Mouse (Mus musculus) liver, embryonic 14.5 days (tissue): ENCODE data around the gene Lekr1. TPM values are rescaled to one million over a fixed set of nuclear protein-coding genes. Genes with fewer than 3 reads are reported as not detected.

Experiments used
- ATAC-seq: fragments of 200-750 bp; cut with Nextera tagmentation; 2 replicates; pipeline ENCODE4 v1.8.0; 2017; ENCODE audit warnings: moderate number of reproducible peaks, mild to moderate bottlenecking, moderate library complexity; ENCODE audit not compliant: insufficient read depth
- DNase-seq, 3 experiments: peaks; one replicate each; pipeline ENCODE4 v3.0.0-alpha.2; 2012 to 2013; ENCODE audit warnings: low read depth in 3 of 3, low spot score in 3 of 3
- H3K27ac ChIP-seq: fragments of 300-500 bp; sonication (generic); 2 replicates; pipeline ENCODE4 v1.5.1; 2014; ENCODE audit warnings: moderate library complexity, mild to moderate bottlenecking, control low read depth, inconsistent platforms
- H3K27me3 ChIP-seq: fragments of 300-500 bp; sonication (generic); 2 replicates; pipeline ENCODE4 v1.6.1; 2014; ENCODE audit warnings: mild to moderate bottlenecking, low read length, moderate library complexity; ENCODE audit not compliant: control insufficient read depth, insufficient read depth
- H3K36me3 ChIP-seq: fragments of 300-500 bp; sonication (generic); replicated peaks from 2 replicates; pipeline ENCODE4 v1.6.1; 2014; ENCODE audit warnings: low read depth; ENCODE audit not compliant: control insufficient read depth, insufficient read depth
- H3K4me1 ChIP-seq, 2 experiments: fragments of 200-500 bp in 1 of 2; fragments of 300-500 bp in 1 of 2; sonication (generic) in 1 of 2; replicated peaks; 2 replicates each; pipeline ENCODE4 v1.6.1; 2012 to 2014; ENCODE audit warnings: antibody characterized with exemption in 1 of 2, inconsistent platforms in 1 of 2, low read length in 1 of 2; ENCODE audit not compliant: control insufficient read depth in 2 of 2, insufficient read depth in 2 of 2
- H3K4me2 ChIP-seq: fragments of 300-500 bp; sonication (generic); 2 replicates; pipeline ENCODE4 v1.6.1; 2014; ENCODE audit warnings: low read depth, mild to moderate bottlenecking, control low read depth, moderate library complexity
- H3K4me3 ChIP-seq, 2 experiments: fragments of 200-500 bp in 1 of 2; fragments of 300-500 bp in 1 of 2; sonication (generic) in 1 of 2; 2 replicates each; pipeline ENCODE4 v1.5.1; 2012 to 2014; ENCODE audit warnings: low read depth in 2 of 2, low read length in 2 of 2, mild to moderate bottlenecking in 2 of 2, control low read depth in 1 of 2, inconsistent platforms in 1 of 2, moderate library complexity in 1 of 2; ENCODE audit not compliant: insufficient read depth in 1 of 2
- H3K9ac ChIP-seq: fragments of 300-500 bp; sonication (generic); replicated peaks from 2 replicates; pipeline ENCODE4 v1.6.1; 2014; ENCODE audit warnings: mild to moderate bottlenecking, control low read depth, moderate library complexity
- H3K9me3 ChIP-seq: fragments of 300-500 bp; sonication (generic); 2 replicates; pipeline ENCODE4 v1.6.1; 2016; ENCODE audit warnings: low read length, mixed read lengths; ENCODE audit not compliant: control insufficient read depth
- CTCF ChIP-seq: IDR thresholded peaks from 2 replicates; pipeline ENCODE4 v1.5.1; 2016; ENCODE audit warnings: antibody characterized with exemption, low read depth, control low read depth
- EP300 ChIP-seq: IDR thresholded peaks from 2 replicates; pipeline ENCODE4 v1.6.1; 2016; ENCODE audit warnings: antibody characterized with exemption, low read depth
- WGBS: fragments of 180-500 bp; shearing (Covaris S2); extraction: QIAGEN DNeasy Blood & Tissue Kit; methylation state at CpG from one replicate; pipeline ENCODE4 v1.1.7; 2014; ENCODE audit not compliant: insufficient replicate concordance; 5-methylcytosine and 5-hydroxymethylcytosine counted together
- polyA plus RNA-seq, 2 experiments: library from polyadenylated mRNA; depleted of rRNA in 1 of 2; stranded (reverse) in 1 of 2; unstranded in 1 of 2; fragments of >200 nt; fragmentation: Nextera tagmentation in 1 of 2; extraction: Ambion mirVana in 1 of 2; gene quantifications; 2 replicates each; pipeline versions ENCODE4 v1.2.1 to v1.2.3; 2012 to 2014

Gene Lekr1
- 0.36 and 0.48 TPM in 2 replicates for polyA plus RNA-seq (2012; rRNA removed)
- 0.96 and 1.0 TPM in 2 replicates for polyA plus RNA-seq (2014; fragmentation: Nextera tagmentation; extraction: Ambion mirVana)

DNA sequence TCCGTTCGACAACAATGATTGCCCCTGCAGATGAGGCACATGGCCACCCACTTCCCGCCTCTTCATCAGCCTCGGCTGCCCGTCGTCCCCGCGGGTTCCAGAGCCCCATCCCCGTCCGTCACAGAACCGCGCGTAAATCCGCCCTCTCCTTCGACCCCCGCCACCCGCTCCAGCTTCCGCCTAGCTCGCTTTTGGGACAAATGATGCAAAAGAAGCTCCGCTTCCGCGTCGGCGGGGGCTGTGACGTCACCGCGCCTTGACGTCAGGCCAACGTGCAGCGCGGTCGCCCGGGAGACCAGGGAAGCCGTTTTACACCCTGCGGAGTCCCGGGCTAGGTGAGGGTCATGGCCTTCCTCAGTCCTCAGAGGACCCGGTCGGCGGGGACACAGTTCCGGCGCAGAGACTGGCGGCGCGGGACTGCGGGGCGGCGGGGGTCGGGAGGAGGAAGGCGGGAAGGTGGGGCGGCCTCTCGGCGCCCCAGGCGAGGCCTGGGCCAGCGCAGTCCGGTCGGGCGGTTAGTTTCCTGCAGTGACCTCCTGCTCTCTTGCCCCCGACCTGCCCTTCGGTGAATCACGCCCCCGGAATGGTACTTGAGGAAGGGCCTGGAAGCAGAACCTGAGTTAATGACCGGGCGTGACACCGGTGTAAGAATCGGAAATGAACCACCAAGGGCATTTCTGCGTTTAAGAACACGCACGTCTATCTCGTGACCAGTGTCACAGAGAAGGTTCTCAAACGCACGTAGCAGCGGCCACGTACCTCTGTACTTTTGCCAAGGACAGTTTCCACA lies at the start of gene Lekr1:
Gene Lekr1, plus strand, starts transcription at position 252 of the 790 bp plus-strand sequence.
- DNase-seq (peak; percentile 55 to 63 (median 58)), ATAC-seq (peak; percentile 91)
- Histone ChIP-seq H3K9ac (peak within 1 kb of the TSS; percentile 64), H3K36me3 (no peaks in the 10 kb centered on the region), H3K4me3 (peak within 1 kb of the TSS; percentile 62 to 73), H3K9me3 (no peaks in the 10 kb centered on the region), H3K27ac (no peak within 1 kb of the TSS), H3K4me2 (peak within 1 kb of the TSS; percentile 83), H3K27me3 (no peaks in the 10 kb centered on the region), H3K4me1 (peaks cover 0 to 9% of the 10 kb centered on the region in 2 experiments; a peak in 3 of 4 replicates)
- TF ChIP-seq EP300 = no peak
- no peak for TF ChIP-seq CTCF
- 2% methylated on average over 58 of the region's 73 CpGs for WGBS

DNA sequence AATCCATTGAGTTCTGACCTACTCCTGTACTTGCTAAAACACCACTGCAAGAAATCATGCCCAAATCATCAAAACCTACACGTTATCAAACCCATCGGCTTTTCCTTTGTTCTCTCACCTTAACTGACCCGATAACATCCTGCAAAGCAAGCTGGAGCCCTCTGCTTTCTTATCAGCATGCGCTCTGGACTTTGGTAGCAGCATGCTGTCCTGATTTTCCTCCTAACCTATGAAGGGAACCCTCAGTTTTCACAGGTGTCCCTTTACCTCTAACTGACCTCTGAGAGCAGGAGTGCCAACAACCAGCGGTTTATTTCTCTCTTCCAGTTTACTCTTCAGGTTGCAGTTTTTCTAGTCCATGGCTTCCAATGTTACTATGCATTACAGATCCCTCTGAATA lies 48.5 kb upstream of the Lekr1 start:
- no peak for ATAC-seq
- WGBS = 47% methylated on average over 5 of the region's 5 CpGs
- no peak overlapping the region for H3K4me2 ChIP-seq
- H3K27ac ChIP-seq = no peak overlapping the region
- H3K9me3 ChIP-seq = no peaks in the 10 kb centered on the region
- peaks cover 0 to 4% of the 10 kb centered on the region in 2 experiments; a peak in 2 of 4 replicates for H3K4me1 ChIP-seq
- peak; percentile 6 to 17 (median 13) for DNase-seq
- no peaks in the 10 kb centered on the region for H3K27me3 ChIP-seq
- no peaks in the 10 kb centered on the region for H3K36me3 ChIP-seq
- H3K9ac ChIP-seq = no peak overlapping the region
- TF ChIP-seq CTCF = no peak
- TF ChIP-seq EP300 = no peak
- no peak overlapping the region for H3K4me3 ChIP-seq

DNA sequence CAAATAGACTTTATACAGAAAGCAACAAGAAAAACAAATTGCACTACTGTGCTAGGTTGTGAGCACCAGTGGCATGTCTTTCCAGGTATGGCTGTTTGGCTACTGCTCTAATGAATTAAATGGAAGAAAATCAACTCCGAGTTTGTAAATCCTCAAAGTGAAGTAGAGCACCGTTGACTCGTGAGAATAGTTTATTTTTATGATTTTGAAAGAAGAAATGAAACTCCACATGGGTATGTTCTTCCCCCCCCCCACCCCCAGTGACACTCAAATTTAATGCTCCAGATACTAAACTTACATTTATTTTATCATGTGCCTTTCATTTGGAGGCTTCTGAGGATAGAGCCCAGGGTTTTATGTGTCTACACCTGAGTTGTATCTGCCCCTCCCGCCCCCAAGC lies 46.7 kb upstream of the Lekr1 start:
- Histone ChIP-seq H3K4me1 (peaks cover 0 to 4% of the 10 kb centered on the region in 2 experiments; a peak in 2 of 4 replicates), H3K27me3 (no peaks in the 10 kb centered on the region), H3K4me3 (no peak overlapping the region), H3K36me3 (no peaks in the 10 kb centered on the region), H3K9me3 (no peaks in the 10 kb centered on the region), H3K9ac (no peak overlapping the region), H3K27ac (no peak overlapping the region), H3K4me2 (no peak overlapping the region)
- WGBS = 61% methylated on average over 4 of the region's 4 CpGs
- ATAC-seq (no peak), DNase-seq (no peak)
- TF ChIP-seq CTCF = no peak

DNA sequence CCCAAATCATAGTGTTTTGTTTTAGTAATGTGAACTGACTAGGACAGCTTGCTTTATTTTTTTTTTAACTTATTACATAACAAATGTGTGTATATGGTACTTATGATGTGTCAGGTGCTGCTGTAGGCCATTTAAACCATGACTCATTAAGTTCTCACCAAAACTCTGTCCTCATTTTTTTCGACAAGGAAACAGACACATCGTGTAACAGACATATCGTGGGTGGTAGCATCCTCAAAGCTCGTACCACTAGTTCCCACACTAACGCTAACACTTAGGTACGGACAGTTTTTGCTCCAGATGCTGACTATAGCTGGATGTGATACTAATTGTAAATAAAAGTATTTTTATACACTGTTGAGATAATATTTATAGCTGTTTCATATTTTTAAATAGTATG lies 43.0 kb upstream of the Lekr1 start:
- no peak for DNase-seq
- no peak for TF ChIP-seq CTCF
- no peak for TF ChIP-seq EP300
- Histone ChIP-seq H3K4me2 (no peak overlapping the region), H3K9ac (no peak overlapping the region), H3K4me3 (no peak overlapping the region), H3K27ac (no peak overlapping the region), H3K27me3 (no peaks in the 10 kb centered on the region), H3K36me3 (no peaks in the 10 kb centered on the region), H3K9me3 (no peaks in the 10 kb centered on the region), H3K4me1 (peaks cover 0 to under 1% of the 10 kb centered on the region in 2 experiments; a peak in 2 of 4 replicates)
- 79% methylated on average over 6 of the region's 6 CpGs for WGBS
- ATAC-seq = no peak

DNA sequence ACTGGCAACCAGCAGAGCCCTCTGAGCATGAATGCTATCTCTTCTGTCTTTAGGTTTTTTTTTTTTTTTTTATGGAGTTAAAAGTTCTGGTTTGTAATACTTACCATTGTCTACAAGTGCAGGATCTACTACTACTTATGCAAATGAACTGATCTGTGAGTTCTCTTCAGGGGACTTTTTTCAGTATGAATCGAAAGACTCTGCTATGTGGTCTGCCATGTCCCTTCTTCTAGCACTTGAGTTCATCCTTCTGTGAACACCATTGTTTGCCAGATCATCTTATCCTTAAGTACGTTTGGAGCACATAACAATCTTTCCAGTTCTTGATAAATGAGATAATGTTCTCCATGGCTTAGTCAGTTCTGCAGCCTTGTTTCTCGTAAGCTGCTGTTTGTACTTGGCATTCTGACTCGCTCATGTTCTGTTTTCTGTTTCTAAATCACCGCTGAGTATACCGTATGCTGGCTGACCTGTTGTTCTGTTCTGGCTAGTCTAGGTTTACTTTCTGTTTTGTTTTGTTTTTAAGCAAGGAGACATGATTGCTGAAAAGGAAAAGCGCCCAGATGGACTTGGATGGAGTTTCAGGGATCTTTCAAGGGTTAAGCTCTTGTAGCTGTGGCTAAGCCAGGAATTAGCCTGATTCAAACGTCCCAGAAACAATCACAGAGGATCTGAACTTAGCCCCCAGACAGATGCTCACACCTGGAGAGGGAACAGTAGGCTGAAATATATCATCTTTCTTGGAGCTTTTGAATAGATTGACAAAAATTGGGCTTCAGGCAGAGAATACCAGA lies 40.3 kb upstream of the Lekr1 start:
- no peak overlapping the region for H3K4me2 ChIP-seq
- no peak for ATAC-seq
- TF ChIP-seq EP300 (no peak), CTCF (no peak)
- H3K4me1 ChIP-seq = no peaks in the 10 kb centered on the region
- no peaks in the 10 kb centered on the region for H3K9me3 ChIP-seq
- no peak overlapping the region for H3K27ac ChIP-seq
- no peak for DNase-seq
- no peaks in the 10 kb centered on the region for H3K36me3 ChIP-seq
- H3K9ac ChIP-seq = no peak overlapping the region
- no peak overlapping the region for H3K4me3 ChIP-seq
- WGBS = 53% methylated on average over 8 of the region's 8 CpGs
- no peaks in the 10 kb centered on the region for H3K27me3 ChIP-seq
